Mouse (Mus musculus): ENCODE results near the gene Mtmr3. TPM values are rescaled to one million over a fixed set of nuclear protein-coding genes. Genes with fewer than 3 reads are reported as not detected.

Mtmr3 gene
- polyA plus RNA-seq, 1 experiment from 2014 or later, result 24.0 TPM

GRCm38 (mm10) chr11:4489207-4489606 is 105.5 kb downstream of the Mtmr3 start:
- WGBS, result 82% methylated on average over 4 of the region's 4 CpGs
- ATAC-seq (ENCODE audit: insufficient read depth, low FRiP score), result no peak
- Histone ChIP-seq H3K4me3 (replicated peaks; ENCODE audit: low read length) (no peak overlapping the region), H3K27ac (ENCODE audit: low read length) (peak overlapping the region; percentile 79), H3K36me3 (ENCODE audit: control insufficient read depth, insufficient read depth, low read length) (peaks cover 38% of the 10 kb centered on the region), H3K4me2 (ENCODE audit: low read depth, low read length) (no peak overlapping the region), H3K9ac (ENCODE audit: low read length) (no peak overlapping the region), H3K27me3 (ENCODE audit: control insufficient read depth, insufficient read depth, low read length) (no peaks in the 10 kb centered on the region), H3K9me3 (replicated peaks; ENCODE audit: control insufficient read depth, low read length) (no peaks in the 10 kb centered on the region), H3K4me1 (ENCODE audit: control insufficient read depth, insufficient read depth, low read length) (peaks cover 10% of the 10 kb centered on the region; the same call in 1 of the 2 replicates)

GRCm38 (mm10) chr11:4488798-4489197 is 105.9 kb downstream of the Mtmr3 start:
- H3K4me1 ChIP-seq (ENCODE audit: control insufficient read depth, insufficient read depth, low read length), result peaks cover 10% of the 10 kb centered on the region; the same call in 1 of the 2 replicates
- no peak overlapping the region for H3K9ac ChIP-seq (ENCODE audit: low read length)
- WGBS, result 88% methylated on average over 2 of the region's 2 CpGs
- H3K27ac ChIP-seq (ENCODE audit: low read length), result peak overlapping the region; percentile 79; the same call in 1 of the 2 replicates
- no peaks in the 10 kb centered on the region for H3K9me3 ChIP-seq (replicated peaks; ENCODE audit: control insufficient read depth, low read length)
- peaks cover 38% of the 10 kb centered on the region for H3K36me3 ChIP-seq (ENCODE audit: control insufficient read depth, insufficient read depth, low read length)
- ATAC-seq (ENCODE audit: insufficient read depth, low FRiP score), result no peak
- H3K27me3 ChIP-seq (ENCODE audit: control insufficient read depth, insufficient read depth, low read length), result no peaks in the 10 kb centered on the region
- no peak overlapping the region for H3K4me2 ChIP-seq (ENCODE audit: low read depth, low read length)
- H3K4me3 ChIP-seq (replicated peaks; ENCODE audit: low read length), result no peak overlapping the region

GRCm38 (mm10) chr11:4488367-4488766 is 106.3 kb downstream of the Mtmr3 start:
- Histone ChIP-seq H3K4me2 (ENCODE audit: low read depth, low read length) (no peak overlapping the region), H3K27ac (ENCODE audit: low read length) (peak overlapping the region; percentile 79; the same call in 1 of the 2 replicates), H3K4me1 (ENCODE audit: control insufficient read depth, insufficient read depth, low read length) (peaks cover 10% of the 10 kb centered on the region; the same call in 1 of the 2 replicates), H3K9ac (ENCODE audit: low read length) (no peak overlapping the region), H3K4me3 (replicated peaks; ENCODE audit: low read length) (no peak overlapping the region), H3K36me3 (ENCODE audit: control insufficient read depth, insufficient read depth, low read length) (peaks cover 38% of the 10 kb centered on the region), H3K9me3 (replicated peaks; ENCODE audit: control insufficient read depth, low read length) (no peaks in the 10 kb centered on the region), H3K27me3 (ENCODE audit: control insufficient read depth, insufficient read depth, low read length) (no peaks in the 10 kb centered on the region)
- 96% methylated on average over 13 of the region's 13 CpGs for WGBS
- no peak for ATAC-seq (ENCODE audit: insufficient read depth, low FRiP score)

- Histone ChIP-seq H3K4me2 (ENCODE audit: low read depth, low read length) (no peak overlapping the region), H3K36me3 (ENCODE audit: control insufficient read depth, insufficient read depth, low read length) (peaks cover 35% of the 10 kb centered on the region), H3K27me3 (ENCODE audit: control insufficient read depth, insufficient read depth, low read length) (no peaks in the 10 kb centered on the region), H3K4me3 (replicated peaks; ENCODE audit: low read length) (no peak overlapping the region), H3K4me1 (ENCODE audit: control insufficient read depth, insufficient read depth, low read length) (peaks cover 10% of the 10 kb centered on the region; the same call in 1 of the 2 replicates), H3K9me3 (replicated peaks; ENCODE audit: control insufficient read depth, low read length) (no peaks in the 10 kb centered on the region), H3K9ac (ENCODE audit: low read length) (no peak overlapping the region), H3K27ac (ENCODE audit: low read length) (peak overlapping the region; percentile 10; the same call in 1 of the 2 replicates)
- WGBS, result 72% methylated on average over 8 of the region's 8 CpGs
- ATAC-seq (ENCODE audit: insufficient read depth, low FRiP score), result peak; percentile 66; the same call in 1 of the 2 replicates
Observed at GRCm38 (mm10) chr11:4487401-4487965, 107.2 kb downstream of the Mtmr3 start.

GRCm38 (mm10) chr11:4484541-4484940 is 110.1 kb downstream of the Mtmr3 start:
- Histone ChIP-seq H3K4me3 (replicated peaks; ENCODE audit: low read length) (no peak overlapping the region), H3K9me3 (replicated peaks; ENCODE audit: control insufficient read depth, low read length) (no peaks in the 10 kb centered on the region), H3K4me2 (ENCODE audit: low read depth, low read length) (no peak overlapping the region), H3K27ac (ENCODE audit: low read length) (no peak overlapping the region), H3K27me3 (ENCODE audit: control insufficient read depth, insufficient read depth, low read length) (no peaks in the 10 kb centered on the region), H3K36me3 (ENCODE audit: control insufficient read depth, insufficient read depth, low read length) (peaks cover 40% of the 10 kb centered on the region), H3K9ac (ENCODE audit: low read length) (no peak overlapping the region), H3K4me1 (ENCODE audit: control insufficient read depth, insufficient read depth, low read length) (peaks cover 10% of the 10 kb centered on the region; the same call in 1 of the 2 replicates)
- no peak for ATAC-seq (ENCODE audit: insufficient read depth, low FRiP score)
- WGBS, result 91% methylated on average over 5 of the region's 5 CpGs

GRCm38 (mm10) chr11:4482641-4483040 is 112.0 kb downstream of the Mtmr3 start:
- H3K36me3 ChIP-seq (ENCODE audit: control insufficient read depth, insufficient read depth, low read length), result peaks cover 33% of the 10 kb centered on the region; the same call in 1 of the 2 replicates
- WGBS, result 88% methylated on average over 5 of the region's 5 CpGs

GRCm38 (mm10) chr11:4476184-4476697 is 118.4 kb downstream of the Mtmr3 start:
- no peak for ATAC-seq (ENCODE audit: insufficient read depth, low FRiP score)
- no peak overlapping the region for H3K9ac ChIP-seq (ENCODE audit: low read length)
- H3K4me1 ChIP-seq (ENCODE audit: control insufficient read depth, insufficient read depth, low read length), result no peaks in the 10 kb centered on the region
- no peak overlapping the region for H3K4me3 ChIP-seq (replicated peaks; ENCODE audit: low read length)
- WGBS, result 86% methylated on average over 4 of the region's 4 CpGs
- H3K36me3 ChIP-seq (ENCODE audit: control insufficient read depth, insufficient read depth, low read length), result 0 out of 2 replicates have a peak, but pooled peaks cover 5% of the 10 kb centered on the region
- no peak overlapping the region for H3K27ac ChIP-seq (ENCODE audit: low read length)
- H3K27me3 ChIP-seq (ENCODE audit: control insufficient read depth, insufficient read depth, low read length), result no peaks in the 10 kb centered on the region
- no peaks in the 10 kb centered on the region for H3K9me3 ChIP-seq (replicated peaks; ENCODE audit: control insufficient read depth, low read length)
- no peak overlapping the region for H3K4me2 ChIP-seq (ENCODE audit: low read depth, low read length)

More at GRCm38 (mm10) chr11:4482641-4483040, 112.0 kb downstream of the Mtmr3 start:
- ATAC-seq (ENCODE audit: insufficient read depth, low FRiP score), result no peak
- no peak overlapping the region for H3K4me3 ChIP-seq (replicated peaks; ENCODE audit: low read length)
- H3K9me3 ChIP-seq (replicated peaks; ENCODE audit: control insufficient read depth, low read length), result no peaks in the 10 kb centered on the region
- H3K27ac ChIP-seq (ENCODE audit: low read length), result no peak overlapping the region
- H3K4me2 ChIP-seq (ENCODE audit: low read depth, low read length), result no peak overlapping the region
- H3K27me3 ChIP-seq (ENCODE audit: control insufficient read depth, insufficient read depth, low read length), result no peaks in the 10 kb centered on the region
- peaks cover 2% of the 10 kb centered on the region; the same call in 1 of the 2 replicates for H3K4me1 ChIP-seq (ENCODE audit: control insufficient read depth, insufficient read depth, low read length)
- H3K9ac ChIP-seq (ENCODE audit: low read length), result no peak overlapping the region

GRCm38 (mm10) chr11:4472464-4473179 is 122.0 kb downstream of the Mtmr3 start:
- no peak overlapping the region for H3K4me2 ChIP-seq (ENCODE audit: low read depth, low read length)
- H3K9me3 ChIP-seq (replicated peaks; ENCODE audit: control insufficient read depth, low read length), result no peaks in the 10 kb centered on the region
- H3K9ac ChIP-seq (ENCODE audit: low read length), result no peak overlapping the region
- H3K27ac ChIP-seq (ENCODE audit: low read length), result no peak overlapping the region
- no peak overlapping the region for H3K4me3 ChIP-seq (replicated peaks; ENCODE audit: low read length)
- H3K27me3 ChIP-seq (ENCODE audit: control insufficient read depth, insufficient read depth, low read length), result no peaks in the 10 kb centered on the region
- ATAC-seq (ENCODE audit: insufficient read depth, low FRiP score), result no peak
- no peaks in the 10 kb centered on the region for H3K36me3 ChIP-seq (ENCODE audit: control insufficient read depth, insufficient read depth, low read length)
- H3K4me1 ChIP-seq (ENCODE audit: control insufficient read depth, insufficient read depth, low read length), result no peaks in the 10 kb centered on the region
- WGBS, result 71% methylated on average over 7 of the region's 7 CpGs

- H3K4me3 ChIP-seq (replicated peaks; ENCODE audit: low read length), result no peak overlapping the region
- H3K36me3 ChIP-seq (ENCODE audit: control insufficient read depth, insufficient read depth, low read length), result no peaks in the 10 kb centered on the region
- no peaks in the 10 kb centered on the region for H3K27me3 ChIP-seq (ENCODE audit: control insufficient read depth, insufficient read depth, low read length)
- no peak for ATAC-seq (ENCODE audit: insufficient read depth, low FRiP score)
- 79% methylated on average over 5 of the region's 5 CpGs for WGBS
- no peak overlapping the region for H3K4me2 ChIP-seq (ENCODE audit: low read depth, low read length)
- H3K4me1 ChIP-seq (ENCODE audit: control insufficient read depth, insufficient read depth, low read length), result no peaks in the 10 kb centered on the region
- H3K9me3 ChIP-seq (replicated peaks; ENCODE audit: control insufficient read depth, low read length), result no peaks in the 10 kb centered on the region
- no peak overlapping the region for H3K27ac ChIP-seq (ENCODE audit: low read length)
- no peak overlapping the region for H3K9ac ChIP-seq (ENCODE audit: low read length)
Observed at GRCm38 (mm10) chr11:4471734-4472133, 122.9 kb downstream of the Mtmr3 start.

Data from stomach, embryonic 16.5 days (tissue).